Mouse (Mus musculus) midbrain, embryonic 14.5 days (tissue): ENCODE data around the gene Sin3b. TPM values are rescaled to one million over a fixed set of nuclear protein-coding genes. Genes with fewer than 3 reads are reported as not detected.
A peak's percentile ranks its signal among the peaks of the same experiment; 100 is the strongest.
"Not testable (repeated sequence)": the region's sequence is repeated elsewhere in the genome, so short reads cannot be mapped to it uniquely, and the experiment has no call there.

ENCODE experiments used
- ATAC-seq: fragments of 200-750 bp; cut with Nextera tagmentation; 2 replicates; pipeline ENCODE4 v1.8.0; 2017; ENCODE audit warnings: moderate number of reproducible peaks, moderate library complexity; ENCODE audit not compliant: low FRiP score, low TSS enrichment
- DNase-seq: peaks from one replicate; pipeline ENCODE4 v3.0.0-alpha.2; 2015
- H3K27ac ChIP-seq: fragments of 300-500 bp; sonication (generic); replicated peaks from 2 replicates; pipeline ENCODE4 v1.5.1; 2014; ENCODE audit warnings: mild to moderate bottlenecking, low read depth, low read length, moderate library complexity
- H3K27me3 ChIP-seq: fragments of 300-500 bp; sonication (generic); 2 replicates; pipeline ENCODE4 v1.6.1; 2014; ENCODE audit warnings: low read length, control low read depth, mixed read lengths; ENCODE audit not compliant: control insufficient read depth, insufficient read depth
- H3K36me3 ChIP-seq: fragments of 300-500 bp; sonication (generic); 2 replicates; pipeline ENCODE4 v1.6.1; 2014; ENCODE audit warnings: low read length, control low read depth; ENCODE audit not compliant: control insufficient read depth, insufficient read depth
- H3K4me1 ChIP-seq: fragments of 300-500 bp; sonication (generic); 2 replicates; pipeline ENCODE4 v1.6.1; 2014; ENCODE audit warnings: mild to moderate bottlenecking, antibody characterized with exemption, low read length, control low read depth; ENCODE audit not compliant: control insufficient read depth, insufficient read depth
- H3K4me2 ChIP-seq: fragments of 300-500 bp; sonication (generic); 2 replicates; pipeline ENCODE4 v1.6.1; 2014; ENCODE audit warnings: mild to moderate bottlenecking, low read length, moderate library complexity
- H3K4me3 ChIP-seq: fragments of 300-500 bp; sonication (generic); replicated peaks from 2 replicates; pipeline ENCODE4 v1.5.1; 2014; ENCODE audit warnings: low read depth, low read length
- H3K9ac ChIP-seq: fragments of 300-500 bp; sonication (generic); replicated peaks from 2 replicates; pipeline ENCODE4 v1.6.1; 2014; ENCODE audit warnings: mild to moderate bottlenecking, low read length, moderate library complexity
- H3K9me3 ChIP-seq: fragments of 300-500 bp; sonication (generic); 2 replicates; pipeline ENCODE4 v1.6.1; 2016; ENCODE audit warnings: low read length, control low read depth, mixed read lengths; ENCODE audit not compliant: control insufficient read depth
- WGBS: fragments of 180-500 bp; shearing (Covaris S2); extraction: QIAGEN DNeasy Blood & Tissue Kit; methylation state at CpG from one replicate; pipeline ENCODE4 v1.1.7; 2014; 5-methylcytosine and 5-hydroxymethylcytosine counted together
- polyA plus RNA-seq: library from polyadenylated mRNA; unstranded; fragments of >200 nt; fragmentation: Nextera tagmentation; extraction: Ambion mirVana; gene quantifications from 2 replicates; pipeline ENCODE4 v1.2.1, GENCODE M21; 2014

Gene Sin3b
- polyA plus RNA-seq, 1 experiment from 2014 or later = 191 TPM

DNA sequence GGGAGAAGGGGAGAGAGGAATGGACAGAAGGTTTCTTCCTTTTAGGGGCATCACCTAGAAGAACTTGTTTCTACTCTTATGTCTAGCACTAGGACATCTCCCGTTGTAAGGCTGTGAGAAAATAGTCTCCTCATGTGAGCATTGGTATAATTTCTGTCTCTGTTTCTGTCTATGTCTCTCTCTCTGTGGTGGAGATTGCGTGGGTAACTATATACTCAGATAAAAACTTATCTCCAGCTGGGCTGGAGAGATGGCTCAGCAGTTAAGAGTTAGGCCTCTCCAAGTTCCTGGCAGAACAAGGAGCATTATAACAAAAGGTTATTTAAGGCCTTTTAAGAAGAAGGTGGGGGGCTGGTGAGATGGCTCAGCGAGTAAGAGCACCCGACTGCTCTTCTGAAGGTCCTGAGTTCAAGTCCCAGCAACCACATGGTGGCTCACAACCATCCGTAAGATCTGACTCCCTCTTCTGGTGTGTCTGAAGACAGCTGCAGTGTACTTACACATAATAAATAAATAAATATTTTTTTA is 39.4 kb upstream of the Sin3b start:
- 97% methylated on average over 5 of the region's 5 CpGs for WGBS

DNA sequence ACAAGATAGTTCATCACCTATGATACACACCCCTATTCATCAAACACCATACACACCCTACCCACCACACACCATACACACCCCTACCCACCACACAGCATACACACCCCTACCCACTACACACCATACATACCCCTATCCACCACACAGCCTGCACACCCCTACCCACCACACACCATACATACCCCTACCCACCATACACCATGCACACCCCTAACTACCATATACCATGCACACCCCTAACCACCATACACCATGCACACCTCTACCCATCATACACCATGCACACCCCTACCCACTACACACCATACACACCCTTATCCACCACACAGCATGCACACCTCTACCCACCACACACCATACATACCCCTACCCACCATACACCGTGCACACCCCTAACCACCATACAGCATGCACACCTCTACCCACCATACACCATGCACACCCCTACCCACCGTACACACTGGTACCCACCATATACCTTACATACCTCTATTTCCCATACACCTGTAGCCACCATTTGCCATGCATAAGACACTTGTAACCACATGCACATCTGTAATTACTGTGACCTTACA is 24.6 kb upstream of the Sin3b start:
- ATAC-seq (0 out of 2 replicates have a peak, but pooled peaks have one; percentile 32), DNase-seq (no peak)
- Histone ChIP-seq H3K4me3 (no peak overlapping the region), H3K27ac (no peak overlapping the region), H3K27me3 (no peaks in the 10 kb centered on the region), H3K36me3 (no peaks in the 10 kb centered on the region), H3K4me1 (no peaks in the 10 kb centered on the region), H3K9ac (no peak overlapping the region), H3K4me2 (no peak overlapping the region), H3K9me3 (no peaks in the 10 kb centered on the region)
- WGBS = 95% methylated on average over 2 of the region's 2 CpGs

More for the DNA sequence above, 39.4 kb upstream of the Sin3b start:
- not testable (repeated sequence) for H3K9ac ChIP-seq, H3K4me1 ChIP-seq, H3K4me3 ChIP-seq, H3K27ac ChIP-seq, H3K4me2 ChIP-seq, DNase-seq, H3K27me3 ChIP-seq, ATAC-seq, H3K36me3 ChIP-seq, H3K9me3 ChIP-seq

DNA sequence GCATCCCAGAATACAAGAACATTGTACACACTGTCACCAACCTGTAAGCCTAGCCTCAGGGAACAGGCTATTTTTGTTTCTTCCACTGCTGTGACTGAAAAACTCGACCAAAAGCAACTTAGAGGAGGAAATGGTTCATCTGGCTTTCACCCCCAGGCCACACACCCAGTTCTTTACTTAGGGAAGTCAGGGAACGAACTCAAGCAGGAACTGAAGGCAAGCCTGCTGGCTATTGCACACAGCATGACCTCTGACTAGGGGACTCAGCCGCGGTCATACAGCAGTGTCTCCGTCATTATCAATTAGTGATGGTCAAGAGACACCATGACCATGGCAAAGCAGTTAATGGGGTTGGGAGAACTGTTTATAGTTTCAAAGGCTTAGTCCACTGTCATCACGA is 10.5 kb upstream of the Sin3b start:
- 21% methylated on average over 6 of the region's 6 CpGs for WGBS
- Histone ChIP-seq H3K9me3 (no peaks in the 10 kb centered on the region), H3K27ac (no peak overlapping the region), H3K9ac (no peak overlapping the region), H3K27me3 (no peaks in the 10 kb centered on the region), H3K4me3 (no peak overlapping the region), H3K4me2 (no peak overlapping the region), H3K4me1 (no peaks in the 10 kb centered on the region), H3K36me3 (no peaks in the 10 kb centered on the region)
- ATAC-seq (no peak), DNase-seq (no peak)

DNA sequence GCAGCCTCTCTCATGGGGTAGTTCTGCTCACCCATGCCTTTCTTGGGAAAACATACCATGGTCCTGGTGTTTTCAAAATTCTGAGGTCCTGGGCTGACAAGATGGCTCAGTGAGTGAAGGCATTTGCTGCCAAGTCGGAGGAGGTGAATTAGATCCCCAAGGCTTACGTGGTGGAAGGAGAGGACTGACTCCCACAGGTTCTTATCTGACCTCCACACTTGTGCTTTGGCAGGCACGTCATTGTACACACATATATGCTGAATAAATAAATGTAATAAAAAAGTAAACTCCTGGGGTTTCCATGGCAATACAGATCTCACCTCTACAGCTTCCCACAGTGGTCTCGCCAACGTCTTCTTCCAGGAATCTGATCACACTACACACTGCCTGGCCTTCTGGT is 6.5 kb upstream of the Sin3b start:
- Histone ChIP-seq H3K9ac (no peak overlapping the region), H3K27me3 (no peaks in the 10 kb centered on the region), H3K9me3 (no peaks in the 10 kb centered on the region), H3K4me2 (no peak overlapping the region), H3K4me3 (no peak overlapping the region), H3K27ac (no peak overlapping the region), H3K36me3 (no peaks in the 10 kb centered on the region), H3K4me1 (no peaks in the 10 kb centered on the region)
- no peak for DNase-seq
- ATAC-seq = no peak
- 84% methylated on average over 5 of the region's 5 CpGs for WGBS

DNA sequence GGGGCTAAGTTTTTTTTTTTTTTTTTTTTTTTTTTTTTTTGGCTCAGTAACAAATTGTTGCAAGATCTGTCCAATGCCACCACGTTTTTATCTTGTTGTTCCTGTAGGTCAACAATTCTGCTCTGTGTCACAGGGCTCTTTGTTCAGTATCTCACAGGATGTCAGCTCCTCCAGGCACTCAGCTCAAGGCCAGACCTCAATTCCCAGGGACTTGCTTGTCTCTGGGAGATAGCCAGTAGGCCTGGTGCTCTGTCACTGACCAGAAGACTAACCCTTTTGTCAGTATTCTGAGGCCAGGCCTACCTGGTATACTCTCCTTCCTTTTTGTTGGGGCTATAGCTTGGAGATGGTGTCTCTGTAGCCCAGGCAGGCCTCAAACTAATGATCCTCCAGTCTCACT is 2.5 kb upstream of the Sin3b start:
- Histone ChIP-seq H3K9me3 (no peaks in the 10 kb centered on the region), H3K4me1 (peaks cover 9% of the 10 kb centered on the region; the same call in 1 of the 2 replicates), H3K27me3 (no peaks in the 10 kb centered on the region), H3K4me2 (no peak overlapping the region), H3K4me3 (no peak overlapping the region), H3K36me3 (peaks cover 10% of the 10 kb centered on the region), H3K9ac (no peak overlapping the region), H3K27ac (no peak overlapping the region)
- WGBS = 19% methylated on average over 1 of the region's 1 CpGs
- no peak for ATAC-seq
- no peak for DNase-seq

DNA sequence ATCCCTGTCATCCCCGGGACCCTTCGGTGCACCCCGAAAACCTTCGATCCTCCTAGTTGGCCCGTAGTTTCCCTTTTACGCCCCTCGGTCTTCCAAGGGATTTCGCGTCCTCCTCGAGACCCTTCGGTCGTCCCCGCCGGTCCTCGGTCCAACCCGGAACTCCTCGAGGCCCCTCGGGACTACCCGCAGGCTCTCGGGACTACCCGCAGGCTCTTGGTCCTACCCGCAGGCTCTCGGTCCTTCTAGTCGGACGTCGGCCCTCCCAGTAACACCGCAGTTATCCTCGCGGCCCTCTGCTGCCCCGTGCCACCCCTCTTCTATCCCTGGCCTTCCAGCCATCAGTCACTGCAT is 541 bp downstream of the Sin3b start:
- DNase-seq (peak; percentile 41), ATAC-seq (peak; percentile 28; the same call in 1 of the 2 replicates)
- no peaks in the 10 kb centered on the region for H3K9me3 ChIP-seq
- peaks cover 9% of the 10 kb centered on the region; the same call in 1 of the 2 replicates for H3K4me1 ChIP-seq
- H3K4me2 ChIP-seq = peak overlapping the region; percentile 84
- peak overlapping the region; percentile 94 for H3K9ac ChIP-seq
- peaks cover 41% of the 10 kb centered on the region for H3K36me3 ChIP-seq
- H3K27me3 ChIP-seq = no peaks in the 10 kb centered on the region
- peak overlapping the region; percentile 95 for H3K4me3 ChIP-seq
- H3K27ac ChIP-seq = no peak overlapping the region; the same call in 1 of the 2 replicates
- under 1% methylated on average over 30 of the region's 30 CpGs for WGBS

DNA sequence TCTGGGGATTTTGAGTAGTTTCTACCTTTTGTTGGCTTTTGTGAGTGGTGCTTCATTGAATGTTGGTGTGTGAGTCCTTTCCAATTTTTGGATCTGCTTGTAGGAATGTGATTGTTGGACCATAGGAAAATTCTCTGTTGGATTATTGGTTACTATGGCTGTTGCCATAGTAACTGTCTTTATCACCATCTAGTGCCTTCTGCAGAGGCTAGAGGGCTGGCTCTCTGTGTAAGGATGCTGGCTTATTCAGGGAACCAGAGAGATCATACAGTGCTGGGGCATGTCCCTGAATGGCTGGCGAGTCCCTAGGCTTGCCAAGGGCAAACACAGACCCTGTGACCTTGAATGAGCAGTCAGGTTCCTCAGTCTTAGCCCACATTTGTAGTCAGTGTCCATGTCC is 5.6 kb downstream of the Sin3b start:
- DNase-seq = no peak
- ATAC-seq = no peak
- H3K36me3 ChIP-seq = peaks cover 89% of the 10 kb centered on the region
- H3K4me3 ChIP-seq = no peak overlapping the region
- WGBS = 66% methylated on average over 1 of the region's 1 CpGs
- no peak overlapping the region for H3K4me2 ChIP-seq
- no peak overlapping the region for H3K27ac ChIP-seq
- H3K4me1 ChIP-seq = peaks cover 9% of the 10 kb centered on the region; the same call in 1 of the 2 replicates
- no peaks in the 10 kb centered on the region for H3K27me3 ChIP-seq
- no peaks in the 10 kb centered on the region for H3K9me3 ChIP-seq
- no peak overlapping the region for H3K9ac ChIP-seq

DNA sequence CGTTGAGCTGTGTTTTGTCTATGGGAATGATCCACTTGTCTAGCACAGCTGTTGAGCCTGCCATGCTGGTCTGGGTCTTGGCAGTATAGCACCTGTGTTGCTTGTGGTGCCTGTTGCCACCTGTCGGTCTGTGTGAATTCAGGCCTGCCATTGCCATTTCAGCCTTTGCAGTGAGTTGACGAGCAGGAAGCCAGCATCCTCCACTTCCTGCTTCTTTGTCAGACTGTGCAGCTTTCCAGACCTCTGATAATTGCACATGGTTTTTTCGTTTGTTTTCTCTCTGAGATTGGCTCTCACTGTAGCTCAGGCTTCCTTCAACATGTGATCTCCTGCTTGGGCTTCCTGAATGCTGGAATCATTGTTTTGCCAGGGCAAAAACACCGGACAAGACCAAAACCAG is 11.9 kb downstream of the Sin3b start:
- H3K27me3 ChIP-seq = no peaks in the 10 kb centered on the region
- DNase-seq (no peak), ATAC-seq (no peak)
- H3K9ac ChIP-seq = no peak overlapping the region
- H3K4me3 ChIP-seq = no peak overlapping the region
- peaks cover 97% of the 10 kb centered on the region for H3K36me3 ChIP-seq
- no peak overlapping the region for H3K27ac ChIP-seq
- 94% methylated on average over 5 of the region's 5 CpGs for WGBS
- H3K4me1 ChIP-seq = no peaks in the 10 kb centered on the region
- no peak overlapping the region for H3K4me2 ChIP-seq
- H3K9me3 ChIP-seq = no peaks in the 10 kb centered on the region

DNA sequence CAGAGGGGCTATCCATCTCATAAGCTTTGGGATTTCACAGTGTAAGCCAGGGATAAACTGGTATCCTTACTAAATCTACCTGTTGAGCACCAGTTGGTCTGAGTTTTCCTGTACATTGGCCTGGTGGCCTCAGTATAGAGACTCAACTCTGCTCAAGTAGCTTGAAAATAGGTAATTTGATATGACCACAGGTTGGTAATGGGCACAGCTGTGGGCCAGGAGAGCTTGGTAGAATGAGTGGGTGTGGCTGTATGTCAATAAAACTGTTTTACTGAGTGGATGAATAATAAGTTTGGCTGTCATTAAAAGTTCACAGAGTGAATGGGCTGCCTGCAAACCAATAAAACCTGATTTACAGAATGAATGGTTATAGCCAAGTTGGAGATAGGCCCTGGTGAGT is 13.8 kb downstream of the Sin3b start:
- DNase-seq (no peak), ATAC-seq (no peak)

More for the DNA sequence above, 13.8 kb downstream of the Sin3b start:
- Histone ChIP-seq H3K9me3 (no peaks in the 10 kb centered on the region), H3K4me2 (no peak overlapping the region), H3K9ac (no peak overlapping the region), H3K4me1 (no peaks in the 10 kb centered on the region), H3K4me3 (no peak overlapping the region), H3K27me3 (no peaks in the 10 kb centered on the region), H3K36me3 (peaks cover 91% of the 10 kb centered on the region), H3K27ac (no peak overlapping the region)
